9 mouse cellular contexts compared by ENCODE assay signal in genomic region chr11:68692010-68692692, GRCm38 (mm10). TPM values are rescaled to one million over a fixed set of nuclear protein-coding genes. Genes with fewer than 3 reads are reported as not detected.
DNase-seq lines count a peak whose midpoint lies in the region; ATAC-seq and TF ChIP-seq lines count a peak whose summit lies in the region.
"Had no signal": no experiment of that assay in that cellular context is flagged by ENCODE, and none has a peak within 500 bp of the region (broad histone marks: within the 10 kb centered on the region; RNA-seq: fewer than 3 reads in every experiment).

No protein-coding gene starts in this region.

- TF ChIP-seq RAD21 in MEL (IDR thresholded peaks at IDR 0.05; ENCODE audit: low read depth, low read length): no peak

- peaks cover 11% of the 10 kb centered on the region for H3K4me1 ChIP-seq in kidney, embryonic 14.5 days (ENCODE audit: control insufficient read depth, insufficient read depth, low read length)
- H3K4me1 ChIP-seq in MEL (ENCODE audit: control insufficient read depth in 1 of 2, insufficient read depth in 2 of 2, low read length in 2 of 2): peaks cover 22 to 24% of the 10 kb centered on the region in 2 experiments
- H3K4me1 ChIP-seq in hindbrain, embryonic 16.5 days (ENCODE audit: control insufficient read depth, insufficient read depth, low read depth, low read length): peaks cover 14% of the 10 kb centered on the region
- H3K4me1 ChIP-seq in midbrain, embryonic 11.5 days (ENCODE audit: control insufficient read depth, insufficient read depth, low read length): peaks cover 13% of the 10 kb centered on the region

- H3K27ac ChIP-seq in kidney, embryonic 14.5 days (ENCODE audit: low read depth, low read length): peak overlapping the region; percentile 90
- H3K27ac ChIP-seq in MEL (ENCODE audit: control insufficient read depth, low read depth, low read length): peak overlapping the region; percentile 95
- H3K27ac ChIP-seq in hindbrain, embryonic 16.5 days (ENCODE audit: low read depth, low read length): peak overlapping the region; percentile 97
- H3K27ac ChIP-seq in midbrain, embryonic 11.5 days (ENCODE audit: low read depth, low read length): peak overlapping the region; percentile 74
- H3K27ac ChIP-seq: macrophage had no signal

- TF ChIP-seq CTCF in MEL (IDR thresholded peaks at IDR 0.05 in 2 of 3, conservative IDR thresholded peaks at IDR 0.05 in 1 of 3; ENCODE audit: control insufficient read depth in 1 of 3, insufficient read depth in 1 of 3, low read depth in 2 of 3, low read length in 3 of 3, poor library complexity in 1 of 3, severe bottlenecking in 1 of 3): no peak

- ATAC-seq in kidney, embryonic 14.5 days (ENCODE audit: low FRiP score, low TSS enrichment): no peak
- ATAC-seq in hindbrain, embryonic 16.5 days: no peak; the same call in 1 of the 2 replicates
- peak; percentile 39; the same call in 1 of the 2 replicates for ATAC-seq in midbrain, embryonic 11.5 days (ENCODE audit: low FRiP score)
- ATAC-seq in inflammation-experienced regulatory T-cells, adult 6 months: no peak

- no peak for TF ChIP-seq EP300 in MEL (IDR thresholded peaks at IDR 0.05; ENCODE audit: low read depth in 1 of 2, low read length in 2 of 2)

- H3K4me3 ChIP-seq in kidney, embryonic 14.5 days (ENCODE audit: low read length): peak overlapping the region; percentile 82
- H3K4me3 ChIP-seq in MEL (ENCODE audit: control insufficient read depth in 1 of 2, insufficient read depth in 1 of 2, low read depth in 2 of 2, low read length in 2 of 2): peak overlapping the region; percentile 92 to 97
- peak overlapping the region; percentile 96 for H3K4me3 ChIP-seq in hindbrain, embryonic 16.5 days (ENCODE audit: low read length)
- H3K4me3 ChIP-seq in midbrain, embryonic 11.5 days (ENCODE audit: low read depth, low read length): peak overlapping the region; percentile 75

- H3K9ac ChIP-seq in kidney, embryonic 14.5 days (ENCODE audit: low read depth, low read length): peak overlapping the region; percentile 91
- peak overlapping the region; percentile 95 for H3K9ac ChIP-seq in MEL (ENCODE audit: control insufficient read depth, low read depth, low read length, poor library complexity, severe bottlenecking)
- H3K9ac ChIP-seq in hindbrain, embryonic 16.5 days (ENCODE audit: low read depth, low read length): peak overlapping the region; percentile 99
- peak overlapping the region; percentile 97 for H3K9ac ChIP-seq in midbrain, embryonic 11.5 days (ENCODE audit: low read length)

- no peaks in the 10 kb centered on the region for H3K36me3 ChIP-seq in kidney, embryonic 14.5 days (ENCODE audit: control insufficient read depth, insufficient read depth, low read length)
- peaks cover 12 to 25% of the 10 kb centered on the region in 2 experiments for H3K36me3 ChIP-seq in MEL (ENCODE audit: control insufficient read depth in 1 of 2, insufficient read depth in 2 of 2, low read length in 2 of 2)
- H3K36me3 ChIP-seq in hindbrain, embryonic 16.5 days (ENCODE audit: control insufficient read depth, insufficient read depth, low read length): no peaks in the 10 kb centered on the region
- H3K36me3 ChIP-seq in midbrain, embryonic 11.5 days (ENCODE audit: control insufficient read depth, insufficient read depth, low read length): no peaks in the 10 kb centered on the region

- TF ChIP-seq POLR2A in MEL (IDR thresholded peaks at IDR 0.05; ENCODE audit: control insufficient read depth in 1 of 2, insufficient read depth in 1 of 2, low read depth in 1 of 2, low read length in 2 of 2, poor library complexity in 1 of 2): peak; percentile 30 to 73; a peak in 1 of 4 replicates

- WGBS in kidney, embryonic 14.5 days: under 1% methylated on average over 34 of the region's 34 CpGs
- 0% methylated on average over 34 of the region's 34 CpGs for WGBS in hindbrain, embryonic 16.5 days
- 1% methylated on average over 34 of the region's 34 CpGs for WGBS in midbrain, embryonic 11.5 days

- no peaks in the 10 kb centered on the region for H3K27me3 ChIP-seq in kidney, embryonic 14.5 days (ENCODE audit: control insufficient read depth, insufficient read depth, low read length)
- no peaks in the 10 kb centered on the region for H3K27me3 ChIP-seq in MEL (ENCODE audit: control insufficient read depth in 1 of 2, insufficient read depth in 2 of 2, low read length in 2 of 2)
- H3K27me3 ChIP-seq in hindbrain, embryonic 16.5 days (replicated peaks; ENCODE audit: control insufficient read depth, insufficient read depth, low read length): no peaks in the 10 kb centered on the region
- no peaks in the 10 kb centered on the region for H3K27me3 ChIP-seq in midbrain, embryonic 11.5 days (ENCODE audit: control insufficient read depth, insufficient read depth, low read length)

- peaks cover 43% of the 10 kb centered on the region for H3K79me2 ChIP-seq in MEL (ENCODE audit: control insufficient read depth, insufficient read depth, low read length, poor library complexity)

- DNase-seq in kidney, adult 18-20 months: no peak
- peak; percentile 67 for DNase-seq in MEL (ENCODE audit: low read depth, low spot score)
- DNase-seq in embryo, embryonic 11 days: peak; percentile 65
- DNase-seq in midbrain, embryonic 11.5 days (ENCODE audit: low spot score, missing footprints): no peak
- DNase-seq in cerebellum, postnatal 10 days: no peak

- no peaks in the 10 kb centered on the region for H3K9me3 ChIP-seq in kidney, embryonic 14.5 days (ENCODE audit: control insufficient read depth, low read length)
- no peaks in the 10 kb centered on the region for H3K9me3 ChIP-seq in MEL (replicated peaks; ENCODE audit: insufficient read depth, low read length)
- H3K9me3 ChIP-seq in hindbrain, embryonic 16.5 days (ENCODE audit: control insufficient read depth, low read length): no peaks in the 10 kb centered on the region
- no peaks in the 10 kb centered on the region for H3K9me3 ChIP-seq in midbrain, embryonic 11.5 days (ENCODE audit: control insufficient read depth, low read length)

- H3K4me2 ChIP-seq in kidney, embryonic 14.5 days (replicated peaks; ENCODE audit: low read depth, low read length): peak overlapping the region; percentile 88
- peak overlapping the region; percentile 46 for H3K4me2 ChIP-seq in hindbrain, embryonic 16.5 days (ENCODE audit: low read length)
- H3K4me2 ChIP-seq in midbrain, embryonic 11.5 days: peak overlapping the region; percentile 76

TF ChIP-seq in MEL, 35 proteins besides CTCF, POLR2A, EP300 and RAD21:
- TF ChIP-seq UBTF (IDR thresholded peaks at IDR 0.05; ENCODE audit: borderline replicate concordance, insufficient read depth, low read depth, low read length): peak; percentile 84; the same call in 1 of the 2 replicates
- no peak for TF ChIP-seq E2F4 (IDR thresholded peaks at IDR 0.05; ENCODE audit: borderline replicate concordance, low read depth, low read length)
- peak; percentile 42; the same call in 1 of the 2 replicates for TF ChIP-seq TBP (IDR thresholded peaks at IDR 0.05; ENCODE audit: low read depth, low read length)
- peak; percentile 2; the same call in 1 of the 2 replicates for TF ChIP-seq ZMIZ1 (IDR thresholded peaks at IDR 0.05; ENCODE audit: low read depth, low read length)
- TF ChIP-seq ZNF384 (IDR thresholded peaks at IDR 0.05; ENCODE audit: low read depth, low read length): no peak
- TF ChIP-seq NRF1 (IDR thresholded peaks at IDR 0.05; ENCODE audit: insufficient read depth, low read depth, low read length, poor library complexity, severe bottlenecking): 0 out of 2 replicates have a peak, but pooled peaks have one; percentile 20
- TF ChIP-seq CHD1 (IDR thresholded peaks at IDR 0.05; ENCODE audit: low read depth, low read length): no peak; the same call in 1 of the 2 replicates
- peak; percentile 2; the same call in 1 of the 2 replicates for TF ChIP-seq MXI1 (IDR thresholded peaks at IDR 0.05; ENCODE audit: low read depth, low read length)

RNA-seq across cellular contexts. Expression of gene Myh10, which starts 0.8 kb away (rescaled TPM):
- 115 and 145 TPM in 2 replicates for polyA plus RNA-seq in kidney, embryonic 14.5 days (2014; fragmentation: Nextera tagmentation; extraction: Ambion mirVana)
- total RNA-seq in MEL (2012; rRNA removed): 127 and 138 TPM in 2 replicates
- polyA plus RNA-seq in MEL (2012; ENCODE audit: insufficient read depth in 1 of 2, insufficient read length in 2 of 2, low read depth in 1 of 2, low replicate concordance in 2 of 2, missing spikeins in 1 of 2): 100 to 1,000 TPM in 1 of 2 experiments, 10 to 100 TPM in 1; 99.3 to 187 TPM
- polyA plus RNA-seq in hindbrain, embryonic 16.5 days (2015; fragmentation: Nextera tagmentation; extraction: Ambion mirVana): 94.9 and 104 TPM in 2 replicates
- 139 and 141 TPM in 2 replicates for polyA plus RNA-seq in midbrain, embryonic 11.5 days (2014; fragmentation: Nextera tagmentation; extraction: Ambion mirVana)
- 1 to 10 TPM; 1.4 to 6.1 (median 2.7) TPM for polyA plus RNA-seq in inflammation-experienced regulatory T-cells, adult 6 months (2017; shearing (Covaris generic))

Comparison
In these comparisons a context has a peak if more than half of its experiments do, and no peak if none do; other contexts are left out.
1. DNase-seq: peak in MEL (single experiment) and embryo, embryonic 11 days (single experiment); none in kidney, adult 18-20 months (single experiment), midbrain, embryonic 11.5 days (single experiment) and cerebellum, postnatal 10 days (0 of 2).
2. RNA of gene Myh10, which starts 0.8 kb away (polyA plus RNA-seq): 99.3 to 187 TPM in MEL, 115 to 145 TPM in kidney, embryonic 14.5 days, 139 to 141 TPM in midbrain, embryonic 11.5 days and 94.9 to 104 TPM in hindbrain, embryonic 16.5 days; 1.4 to 6.1 TPM in inflammation-experienced regulatory T-cells, adult 6 months; every median in the first group is over 10 times any median in the second.
3. Peak in every context shown above with its lines, with median percentiles within 50 percentile points of each other: H3K27ac ChIP-seq, H3K4me2 ChIP-seq, H3K4me3 ChIP-seq and H3K9ac ChIP-seq.